Mouse (Mus musculus) midbrain, postnatal 0 days (tissue): Measurements from ENCODE around the gene Vps29. TPM values are rescaled to one million over a fixed set of nuclear protein-coding genes. Genes with fewer than 3 reads are reported as not detected.

ENCODE experiments used
- ATAC-seq: fragments of 200-750 bp; cut with Nextera tagmentation; 2 replicates; pipeline ENCODE4 v1.8.0; 2017; ENCODE audit warnings: moderate number of reproducible peaks, mild to moderate bottlenecking, moderate TSS enrichment, moderate library complexity; ENCODE audit not compliant: low FRiP score
- DNase-seq: peaks from one replicate; pipeline ENCODE4 v3.0.0-alpha.2; 2015; ENCODE audit warnings: low spot score
- H3K27ac ChIP-seq: fragments of 300-500 bp; sonication (generic); 2 replicates; pipeline ENCODE4 v1.5.1; 2014; ENCODE audit warnings: low read depth, mild to moderate bottlenecking, low read length, mixed read lengths
- H3K27me3 ChIP-seq: fragments of 300-500 bp; sonication (generic); 2 replicates; pipeline ENCODE4 v1.6.1; 2014; ENCODE audit warnings: low read length, control low read depth, mixed read lengths; ENCODE audit not compliant: insufficient read depth
- H3K36me3 ChIP-seq: fragments of 300-500 bp; sonication (generic); 2 replicates; pipeline ENCODE4 v1.6.1; 2014; ENCODE audit warnings: low read length, control low read depth, mixed read lengths; ENCODE audit not compliant: insufficient read depth
- H3K4me1 ChIP-seq: fragments of 300-500 bp; sonication (generic); 2 replicates; pipeline ENCODE4 v1.6.1; 2014; ENCODE audit warnings: mild to moderate bottlenecking, control low read depth, antibody characterized with exemption, low read length, mixed read lengths; ENCODE audit not compliant: insufficient read depth
- H3K4me2 ChIP-seq: fragments of 300-500 bp; sonication (generic); 2 replicates; pipeline ENCODE4 v1.6.1; 2014; ENCODE audit warnings: low read depth, mild to moderate bottlenecking, low read length, mixed read lengths; ENCODE audit not compliant: poor library complexity, severe bottlenecking
- H3K4me3 ChIP-seq: fragments of 300-500 bp; sonication (generic); 2 replicates; pipeline ENCODE4 v1.5.1; 2014; ENCODE audit warnings: low read depth, mild to moderate bottlenecking, low read length, moderate library complexity
- H3K9ac ChIP-seq: fragments of 300-500 bp; sonication (generic); replicated peaks from 2 replicates; pipeline ENCODE4 v1.6.1; 2014; ENCODE audit warnings: mild to moderate bottlenecking, low read length, moderate library complexity, mixed read lengths; ENCODE audit not compliant: poor library complexity, severe bottlenecking
- H3K9me3 ChIP-seq: fragments of 300-500 bp; sonication (generic); 2 replicates; pipeline ENCODE4 v1.6.1; 2016; ENCODE audit warnings: low read length, control low read depth
- CTCF ChIP-seq: IDR thresholded peaks from 2 replicates; pipeline ENCODE4 v1.5.1; 2016; ENCODE audit warnings: antibody characterized with exemption, mild to moderate bottlenecking
- WGBS: fragments of 180-500 bp; shearing (Covaris S2); extraction: QIAGEN DNeasy Blood & Tissue Kit; methylation state at CpG from one replicate; pipeline ENCODE4 v1.1.7; 2014; 5-methylcytosine and 5-hydroxymethylcytosine counted together
- polyA plus RNA-seq: library from polyadenylated mRNA; unstranded; fragments of >200 nt; fragmentation: Nextera tagmentation; extraction: Ambion mirVana; gene quantifications from 2 replicates; pipeline ENCODE4 v1.2.1, GENCODE M21; 2015
- total RNA-seq: library from RNA; depleted of rRNA; stranded (reverse); fragments of >200 nt; gene quantifications from 2 replicates; pipeline ENCODE4 v1.2.3, GENCODE M21; 2014

Vps29 gene
- total and polyA plus RNA-seq, 2 experiments from 2014 or later = 137 to 368 TPM

DNA sequence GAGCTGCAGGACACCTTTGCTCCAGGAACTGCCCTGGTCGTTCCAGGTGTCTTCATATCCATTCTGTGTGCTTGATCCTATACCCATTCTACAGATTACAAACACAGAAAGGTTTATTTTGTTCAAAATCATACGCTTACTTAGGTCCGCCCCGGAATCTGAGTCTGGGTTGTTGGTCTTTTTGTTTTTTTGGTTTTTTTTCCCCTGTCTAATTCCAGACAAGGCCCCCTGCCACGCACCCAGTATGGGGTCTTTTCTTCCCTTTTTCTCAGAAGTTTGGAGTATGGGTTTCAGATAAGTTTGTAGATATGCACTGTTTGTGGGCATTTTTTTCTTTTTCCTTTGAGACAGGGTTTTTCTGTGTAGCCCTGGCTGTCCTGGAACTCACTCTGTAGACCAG is 18.7 kb downstream of the Vps29 start:
- Histone ChIP-seq H3K4me2 (peak overlapping the region; percentile 73), H3K9ac (peak overlapping the region; percentile 70), H3K9me3 (no peaks in the 10 kb centered on the region), H3K27ac (peak overlapping the region; percentile 96), H3K4me1 (no peaks in the 10 kb centered on the region), H3K36me3 (peaks cover 25% of the 10 kb centered on the region; the same call in 1 of the 2 replicates), H3K27me3 (no peaks in the 10 kb centered on the region), H3K4me3 (peak overlapping the region; percentile 67)
- no peak for DNase-seq
- WGBS = 13% methylated on average over 5 of the region's 5 CpGs
- no peak for ATAC-seq
- TF ChIP-seq CTCF = no peak

DNA sequence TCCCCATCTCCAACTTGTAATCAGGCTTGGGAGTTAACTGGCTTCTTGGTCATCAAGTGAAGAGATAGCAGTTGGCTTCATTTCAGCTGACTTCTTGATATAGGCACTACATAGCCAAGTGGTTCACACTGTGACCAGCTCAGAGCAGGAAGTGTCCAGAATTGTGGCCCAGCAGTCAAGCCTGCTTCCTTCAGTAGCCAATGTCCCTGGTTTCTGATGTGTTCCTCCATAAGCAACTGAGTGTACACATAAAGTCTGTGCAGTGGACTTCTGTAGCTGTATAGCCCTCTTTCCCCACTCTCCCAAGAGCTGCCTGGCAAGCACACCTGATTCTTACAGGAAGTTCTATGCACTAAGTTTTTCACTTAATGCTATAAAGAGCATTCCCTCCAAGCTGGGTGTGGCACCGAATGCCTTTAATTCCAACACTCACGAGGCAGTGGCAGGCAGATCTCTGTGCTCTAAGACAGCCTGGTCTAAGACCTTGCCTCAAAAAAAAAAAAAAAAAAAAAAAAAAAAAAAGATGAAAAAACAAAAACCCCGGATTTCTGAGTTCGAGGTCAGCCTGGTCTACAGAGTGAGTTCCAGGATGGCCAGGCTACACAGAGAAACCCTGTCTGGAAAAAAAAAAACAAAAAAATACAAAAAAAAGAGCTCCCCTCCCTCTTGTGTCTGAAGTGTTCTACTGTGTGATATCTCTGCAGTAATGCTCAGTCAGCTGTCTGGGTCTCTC is 23.1 kb downstream of the Vps29 start:
- WGBS = 89% methylated on average over 4 of the region's 4 CpGs
- H3K9ac ChIP-seq = no peak overlapping the region
- TF ChIP-seq CTCF = no peak
- H3K4me1 ChIP-seq = no peaks in the 10 kb centered on the region
- no peaks in the 10 kb centered on the region for H3K9me3 ChIP-seq
- no peak for DNase-seq
- H3K27ac ChIP-seq = no peak overlapping the region
- H3K27me3 ChIP-seq = no peaks in the 10 kb centered on the region
- peaks cover 38% of the 10 kb centered on the region for H3K36me3 ChIP-seq
- no peak for ATAC-seq
- H3K4me2 ChIP-seq = no peak overlapping the region
- H3K4me3 ChIP-seq = no peak overlapping the region

DNA sequence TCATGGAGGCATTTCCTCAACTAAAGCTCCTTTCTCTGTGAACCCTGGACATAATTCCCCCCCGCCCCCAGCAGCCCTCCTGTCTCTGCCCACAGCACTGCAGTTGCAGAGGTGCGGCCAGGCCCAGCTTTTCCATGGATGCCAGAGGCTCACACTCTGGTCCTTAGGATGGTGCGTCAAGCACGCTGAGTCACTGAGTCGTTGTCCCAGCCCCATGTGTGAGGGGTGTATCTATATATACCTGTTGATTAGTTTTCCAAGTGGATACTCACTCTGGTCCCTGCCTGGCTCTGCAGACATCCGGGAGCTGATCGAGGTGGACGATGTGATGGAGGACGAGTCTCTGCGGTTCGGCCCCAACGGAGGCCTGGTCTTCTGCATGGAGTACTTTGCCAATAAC is 24.0 kb downstream of the Vps29 start:
- H3K4me2 ChIP-seq = no peak overlapping the region
- no peak overlapping the region for H3K9ac ChIP-seq
- ATAC-seq (no peak), DNase-seq (no peak)
- peaks cover 40% of the 10 kb centered on the region for H3K36me3 ChIP-seq
- no peaks in the 10 kb centered on the region for H3K9me3 ChIP-seq
- no peak for TF ChIP-seq CTCF
- no peak overlapping the region for H3K27ac ChIP-seq
- H3K27me3 ChIP-seq = no peaks in the 10 kb centered on the region
- no peaks in the 10 kb centered on the region for H3K4me1 ChIP-seq
- 95% methylated on average over 12 of the region's 12 CpGs for WGBS
- no peak overlapping the region for H3K4me3 ChIP-seq

DNA sequence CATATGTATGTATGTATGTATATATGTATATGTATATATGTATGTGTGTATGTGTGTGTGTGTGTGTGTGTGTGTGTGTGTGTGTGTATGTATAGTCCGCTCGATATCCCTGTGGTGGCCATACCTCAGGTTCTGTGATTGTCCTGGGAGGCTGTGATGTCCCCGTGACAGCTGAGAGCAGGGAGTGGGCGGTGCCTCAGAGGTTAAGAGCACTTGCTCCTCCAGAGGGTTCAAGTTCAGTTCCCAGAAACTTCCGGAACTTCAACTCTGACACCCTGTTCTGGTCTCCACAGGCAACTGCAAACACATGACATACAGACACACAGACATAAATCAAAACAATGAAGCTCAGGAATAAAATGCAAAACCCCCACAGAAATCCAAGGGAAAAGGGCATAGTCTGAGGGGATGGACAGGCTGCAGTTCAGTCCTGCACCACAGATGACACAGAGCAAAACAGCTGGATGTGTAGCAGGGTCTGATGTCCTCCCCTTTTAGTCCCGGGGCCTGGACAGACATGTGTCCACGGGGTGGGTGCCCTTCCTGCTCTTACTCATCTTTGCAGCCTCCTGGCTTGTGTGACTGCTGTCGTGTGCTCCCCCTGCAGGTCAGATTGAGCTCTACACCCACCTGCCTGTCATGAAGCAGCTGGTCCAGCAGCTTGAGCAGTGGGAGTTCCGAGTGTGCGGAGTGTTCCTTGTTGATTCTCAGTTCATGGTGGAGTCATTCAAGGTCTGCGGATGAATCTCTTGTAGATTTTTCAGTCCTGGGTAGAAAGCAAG is 25.4 kb downstream of the Vps29 start:
- H3K27me3 ChIP-seq = no peaks in the 10 kb centered on the region
- no peak overlapping the region for H3K27ac ChIP-seq
- H3K4me3 ChIP-seq = no peak overlapping the region
- peak; percentile 89 for TF ChIP-seq CTCF
- H3K4me2 ChIP-seq = no peak overlapping the region
- DNase-seq (peak; percentile 86), ATAC-seq (peak; percentile 16; the same call in 1 of the 2 replicates)
- H3K4me1 ChIP-seq = no peaks in the 10 kb centered on the region
- 53% methylated on average over 11 of the region's 11 CpGs for WGBS
- H3K9me3 ChIP-seq = no peaks in the 10 kb centered on the region
- H3K9ac ChIP-seq = no peak overlapping the region
- H3K36me3 ChIP-seq = peaks cover 36% of the 10 kb centered on the region

DNA sequence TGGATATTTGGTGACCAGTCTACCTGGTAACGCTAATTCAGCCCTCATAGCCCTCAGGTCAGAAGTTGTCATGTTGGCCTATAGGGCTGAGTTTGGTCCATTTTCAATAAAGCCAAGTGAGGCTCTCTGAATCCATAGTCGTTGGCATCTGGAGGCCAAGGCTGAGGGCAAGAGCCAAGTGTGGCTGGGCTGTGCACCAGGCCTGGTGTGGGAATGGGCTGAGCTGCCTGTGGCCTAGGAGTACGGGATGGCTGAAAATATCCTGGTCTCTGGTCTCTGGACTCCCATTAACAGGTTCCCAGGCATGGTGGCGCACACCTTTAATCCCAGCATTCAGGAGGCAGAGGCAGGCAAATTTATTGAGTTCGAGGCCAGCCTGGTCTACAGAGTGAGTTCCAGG is 35.8 kb downstream of the Vps29 start:
- no peak for DNase-seq

DNA sequence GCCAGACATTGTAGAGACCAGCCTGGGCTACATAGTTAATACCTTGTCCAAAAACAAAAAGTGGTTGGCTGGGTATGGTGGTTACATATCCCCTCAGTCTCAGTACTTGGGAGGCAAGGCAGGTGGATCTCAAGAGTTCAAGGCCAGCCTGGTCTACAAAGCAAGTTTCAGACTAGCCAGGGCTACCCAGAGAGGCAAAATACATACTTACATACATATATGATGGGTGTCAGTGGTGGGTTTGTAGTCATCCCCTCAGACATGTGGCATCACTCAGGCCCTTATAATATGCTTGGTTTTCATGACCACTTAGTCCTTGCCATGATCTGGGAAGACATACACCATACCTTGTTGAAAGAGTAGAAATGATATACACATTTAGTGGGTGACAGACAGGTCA is 36.5 kb downstream of the Vps29 start:
- Histone ChIP-seq H3K9me3 (no peaks in the 10 kb centered on the region), H3K4me3 (no peak overlapping the region), H3K4me2 (no peak overlapping the region), H3K27ac (no peak overlapping the region), H3K9ac (no peak overlapping the region), H3K27me3 (no peaks in the 10 kb centered on the region), H3K36me3 (no peaks in the 10 kb centered on the region), H3K4me1 (peaks cover 5% of the 10 kb centered on the region; the same call in 1 of the 2 replicates)
- DNase-seq (no peak), ATAC-seq (no peak)
- no peak for TF ChIP-seq CTCF

More for the DNA sequence above, 35.8 kb downstream of the Vps29 start:
- no peak overlapping the region for H3K4me3 ChIP-seq
- no peak for ATAC-seq
- H3K4me1 ChIP-seq = peaks cover 5% of the 10 kb centered on the region; the same call in 1 of the 2 replicates
- no peak overlapping the region for H3K4me2 ChIP-seq
- no peak overlapping the region for H3K9ac ChIP-seq
- 94% methylated on average over 5 of the region's 5 CpGs for WGBS
- no peak for TF ChIP-seq CTCF
- no peaks in the 10 kb centered on the region for H3K9me3 ChIP-seq
- no peaks in the 10 kb centered on the region for H3K36me3 ChIP-seq
- no peak overlapping the region for H3K27ac ChIP-seq
- H3K27me3 ChIP-seq = no peaks in the 10 kb centered on the region
